Mouse (Mus musculus) heart, postnatal 0 days (tissue): ENCODE measurements around the gene Uhrf1bp1.

Experiments used
- CTCF ChIP-seq: IDR thresholded peaks from 2 replicates; pipeline ENCODE4 v1.5.1; 2016; ENCODE audit warnings: antibody characterized with exemption, control low read depth, low read depth
- EP300 ChIP-seq: IDR thresholded peaks from 2 replicates; pipeline ENCODE4 v1.6.1; 2016; ENCODE audit warnings: antibody characterized with exemption, low read depth

- TF ChIP-seq CTCF (no peak), EP300 (no peak)
Measured at GRCm38 (mm10) chr17:27811980-27812379, 44.3 kb upstream of the Uhrf1bp1 start.
